Mouse (Mus musculus): ENCODE measurements around the gene 1700067K01Rik.

DNA sequence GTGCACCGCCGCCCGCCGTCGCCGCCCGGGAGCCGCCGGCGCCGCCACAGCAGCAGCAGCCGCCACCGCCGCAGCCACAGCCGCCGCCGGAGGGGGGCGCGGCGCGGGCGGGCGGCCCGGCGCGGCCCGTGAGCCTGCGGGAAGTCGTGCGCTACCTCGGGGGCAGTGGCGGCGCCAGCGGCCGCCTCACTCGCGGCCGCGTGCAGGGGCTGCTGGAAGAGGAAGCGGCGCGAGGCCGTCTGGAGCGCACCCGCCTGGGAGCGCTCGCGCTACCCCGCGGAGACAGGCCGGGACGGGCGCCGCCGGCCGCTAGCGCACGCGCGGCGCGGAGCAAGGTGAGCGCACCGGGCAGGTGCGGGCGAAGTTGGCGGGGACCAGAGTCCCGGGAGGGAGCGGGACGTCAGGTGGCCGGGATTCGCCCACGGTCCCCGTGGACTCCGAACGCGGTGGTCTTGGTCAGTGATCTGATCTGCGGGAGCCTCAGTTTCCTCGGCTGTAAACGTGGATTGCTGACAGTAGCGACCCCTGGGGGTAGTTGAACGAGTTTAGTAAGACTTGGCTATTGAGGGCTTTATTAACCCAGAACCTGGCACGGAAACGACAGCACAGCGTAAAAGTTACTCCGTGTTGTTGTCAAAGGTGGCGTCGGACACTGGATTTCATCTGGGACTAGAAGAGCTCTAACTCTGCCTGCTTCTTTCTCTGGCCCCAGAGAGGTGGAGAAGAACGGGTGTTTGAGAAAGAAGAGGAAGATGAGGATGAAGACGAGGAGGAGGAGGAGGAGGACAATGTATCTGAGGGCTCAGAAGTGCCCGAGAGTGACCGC, 2.9 kb upstream of the 1700067K01Rik start:
- TF ChIP-seq CTCF (IDR thresholded peaks at IDR 0.05; ENCODE audit: low read depth, low read length) (peak; percentile 34), POLR2A (IDR thresholded peaks at IDR 0.05; ENCODE audit: insufficient read depth, low read length) (no peak)
